Mouse (Mus musculus) bone marrow macrophage, adult 2 months (primary cell): ENCODE measurements around the gene Dennd1a.

ENCODE experiments used
- CTCF ChIP-seq: IDR thresholded peaks from 2 replicates; pipeline ENCODE4 v1.5.1; 2012; ENCODE audit warnings: low read depth, mild to moderate bottlenecking, low read length, moderate library complexity
- POLR2A ChIP-seq: IDR thresholded peaks from 2 replicates; pipeline ENCODE4 v1.6.1; 2012; ENCODE audit warnings: mild to moderate bottlenecking, low read depth, low read length, borderline replicate concordance

DNA sequence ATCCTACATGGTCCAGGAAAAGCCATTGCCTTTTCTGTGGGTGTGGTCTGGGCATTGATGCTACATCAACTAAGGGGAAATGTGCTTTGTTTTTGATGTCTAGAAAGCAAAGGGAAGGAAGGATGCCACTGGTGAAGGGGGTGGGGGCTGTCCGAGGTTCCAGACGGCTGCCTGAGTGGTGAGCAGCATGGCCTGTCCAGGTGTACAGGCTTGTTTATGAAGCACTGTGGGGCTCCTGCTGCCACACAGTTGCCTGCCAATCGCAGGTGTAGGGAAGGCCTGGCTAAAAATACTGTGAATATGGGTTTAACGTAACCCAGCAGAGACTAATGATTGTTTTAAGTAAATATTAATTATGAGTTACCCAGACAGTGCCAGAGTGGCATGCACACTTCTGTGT lies 414.4 kb downstream of the Dennd1a start:
- TF ChIP-seq CTCF = no peak
- no peak for TF ChIP-seq POLR2A
